Mouse (Mus musculus) hematopoietic stem cell, adult 5-6 weeks (primary cell): ENCODE results near the gene Plekhg2. TPM values are rescaled to one million over a fixed set of nuclear protein-coding genes. Genes with fewer than 3 reads are reported as not detected.

Source experiments
- ATAC-seq, 2 experiments: fragments of 125-278 bp in 1 of 2; replicated peaks in 1 of 2; 2 replicates each; pipeline ENCODE4 v1.8.0; 2016 to 2017; ENCODE audit warnings: inconsistent platforms in 2 of 2, mild to moderate bottlenecking in 2 of 2, moderate number of reproducible peaks in 2 of 2, low read depth in 1 of 2, moderate TSS enrichment in 1 of 2; ENCODE audit not compliant: low FRiP score in 2 of 2, poor library complexity in 2 of 2, severe bottlenecking in 2 of 2, insufficient read depth in 1 of 2, low TSS enrichment in 1 of 2
- total RNA-seq: library from RNA; stranded (forward); fragments of 172-1452, 232-1000 nt; gene quantifications from 2 replicates; pipeline ENCODE4 v1.2.3, GENCODE M21; 2017

Plekhg2 gene
- total RNA-seq, 1 experiment from 2014 or later, result 12.5 TPM

- peak; percentile 57 to 63 for ATAC-seq
Measured at GRCm38 (mm10) chr7:28386462-28386861, 14.1 kb upstream of the Plekhg2 start.

- peak; percentile 12 to 30; a peak in 3 of 4 replicates for ATAC-seq
Measured at GRCm38 (mm10) chr7:28386007-28386406, 13.6 kb upstream of the Plekhg2 start.

GRCm38 (mm10) chr7:28385196-28385595, 12.8 kb upstream of the Plekhg2 start:
- no peak for ATAC-seq

GRCm38 (mm10) chr7:28384162-28384561, 11.8 kb upstream of the Plekhg2 start:
- ATAC-seq, result no peak

- ATAC-seq, result no peak
Measured at GRCm38 (mm10) chr7:28383606-28384005, 11.2 kb upstream of the Plekhg2 start.

DNA sequence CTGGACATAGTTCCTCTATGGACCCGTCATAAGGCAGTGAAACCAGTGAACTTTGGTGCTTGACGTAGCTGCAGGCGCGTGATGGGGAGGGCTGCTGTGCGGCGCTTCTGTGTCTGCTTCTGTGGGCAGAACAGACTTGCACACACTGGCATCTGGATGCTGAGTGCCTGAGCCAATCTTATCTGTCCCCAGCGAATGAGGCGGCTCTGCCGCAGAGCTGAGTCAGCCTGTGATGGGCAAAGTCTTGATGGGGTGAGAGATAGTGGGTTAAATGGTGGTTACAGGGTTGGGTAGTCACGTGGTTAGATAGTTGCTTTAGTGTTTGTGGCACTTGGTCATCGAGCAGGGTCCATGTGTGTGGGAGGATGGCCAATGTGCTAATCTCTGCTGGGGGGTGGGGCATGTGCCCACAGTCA, 10.6 kb upstream of the Plekhg2 start:
- peak; percentile 18 to 19 for ATAC-seq

GRCm38 (mm10) chr7:28382347-28382951, 10.1 kb upstream of the Plekhg2 start:
- no peak for ATAC-seq

- ATAC-seq, result peak; percentile 1 to 3; a peak in 3 of 4 replicates
Measured at GRCm38 (mm10) chr7:28381938-28382337, 9.5 kb upstream of the Plekhg2 start.

GRCm38 (mm10) chr7:28381017-28381790, 8.8 kb upstream of the Plekhg2 start:
- ATAC-seq, result peak; percentile 20 to 30

- ATAC-seq, result no peak
Measured at GRCm38 (mm10) chr7:28380237-28381016, 8.0 kb upstream of the Plekhg2 start, which contains the start of gene Zfp36. Gene Zfp36 (minus strand): TSS chr7:28380253.

GRCm38 (mm10) chr7:28378769-28379651, 6.6 kb upstream of the Plekhg2 start:
- ATAC-seq, result peak; percentile 25 to 26

DNA sequence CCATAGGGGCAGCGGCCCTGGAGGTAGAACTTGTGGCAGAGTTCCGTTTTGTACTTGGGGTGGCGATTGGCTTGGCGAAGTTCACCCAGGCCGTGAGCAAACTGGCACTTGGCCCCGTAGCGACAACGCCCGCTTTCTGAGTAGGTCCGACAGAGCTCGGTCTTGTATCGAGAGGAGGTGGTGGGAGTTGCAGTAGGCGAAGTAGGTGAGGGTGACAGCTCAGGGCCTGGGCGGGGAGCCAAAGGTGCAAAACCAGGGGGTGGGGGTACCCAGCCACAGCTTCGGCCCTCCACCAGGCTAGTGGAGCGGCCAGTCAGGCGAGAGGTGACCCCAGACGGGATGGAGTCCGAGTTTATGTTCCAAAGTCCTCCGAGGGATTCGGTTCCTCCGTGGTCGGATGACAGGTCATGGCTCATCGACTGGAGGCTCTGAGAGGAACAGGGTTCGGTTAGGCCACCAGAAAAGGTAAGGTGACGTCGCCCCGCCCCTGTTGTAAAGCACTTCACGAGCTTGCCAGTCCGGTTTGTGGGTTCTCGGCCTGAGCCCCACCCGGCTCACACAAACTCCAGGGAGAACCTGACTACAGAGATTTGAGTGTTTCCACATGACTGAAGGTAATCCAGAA, 5.8 kb upstream of the Plekhg2 start:
- no peak for ATAC-seq

DNA sequence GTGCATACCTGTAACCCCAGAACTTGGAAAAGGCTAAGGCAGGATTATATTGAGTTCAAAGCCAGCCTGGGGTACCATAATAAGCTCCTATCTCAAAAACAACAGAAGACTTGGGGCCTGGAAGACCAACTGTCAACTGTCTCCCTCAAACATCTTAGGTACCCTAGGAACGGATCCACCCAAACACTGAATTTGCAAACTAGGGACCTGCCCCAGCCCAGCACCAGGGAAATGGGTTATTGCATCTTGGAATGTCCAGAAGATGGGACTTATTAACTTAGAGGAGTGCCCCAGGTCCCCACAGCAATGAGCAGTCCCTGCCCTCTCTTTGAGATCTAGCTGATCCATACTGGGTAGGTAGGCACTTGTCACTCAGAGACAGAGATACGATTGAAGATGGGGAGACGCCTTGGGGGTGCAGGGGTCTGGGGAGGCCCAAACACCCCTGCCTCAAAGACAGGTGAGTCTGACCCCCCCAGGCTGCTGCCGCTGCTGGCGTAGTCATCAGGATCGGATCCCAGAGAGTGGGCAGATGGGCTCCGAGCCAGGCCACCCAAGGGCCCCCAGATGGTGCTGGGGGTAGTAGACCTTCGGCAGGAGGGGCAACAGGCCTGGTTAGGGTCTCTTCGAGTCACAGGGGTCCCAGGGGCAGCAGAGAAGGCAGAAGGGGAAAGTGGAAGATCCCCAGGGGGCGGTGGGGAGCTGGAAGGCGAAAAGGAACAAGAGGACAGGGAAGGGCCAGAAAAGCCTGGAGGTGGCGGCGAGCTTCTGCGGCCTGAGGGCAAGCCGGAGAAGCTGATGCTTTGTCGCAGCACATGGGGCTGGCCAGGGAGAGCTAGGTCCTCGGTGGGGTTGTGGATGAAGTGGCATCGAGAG, 5.0 kb upstream of the Plekhg2 start:
- no peak for ATAC-seq

GRCm38 (mm10) chr7:28376011-28376771, 3.8 kb upstream of the Plekhg2 start:
- no peak for ATAC-seq

- peak; percentile 22 for ATAC-seq
Measured at GRCm38 (mm10) chr7:28375176-28375921, 3.0 kb upstream of the Plekhg2 start.
